Mouse (Mus musculus): ENCODE data around the gene Zcchc7. TPM values are rescaled to one million over a fixed set of nuclear protein-coding genes. Genes with fewer than 3 reads are reported as not detected.

Gene Zcchc7
- total RNA-seq, 2 experiments from 2014 or later = 54.4 to 54.5 TPM

- DNase-seq (ENCODE audit: low spot score in 2 of 2) = no peak
- intact Hi-C loops (cut with DNase I) = no loop called here
Measured at GRCm38 (mm10) chr4:44891344-44891743, 135.7 kb downstream of the Zcchc7 start.

DNA sequence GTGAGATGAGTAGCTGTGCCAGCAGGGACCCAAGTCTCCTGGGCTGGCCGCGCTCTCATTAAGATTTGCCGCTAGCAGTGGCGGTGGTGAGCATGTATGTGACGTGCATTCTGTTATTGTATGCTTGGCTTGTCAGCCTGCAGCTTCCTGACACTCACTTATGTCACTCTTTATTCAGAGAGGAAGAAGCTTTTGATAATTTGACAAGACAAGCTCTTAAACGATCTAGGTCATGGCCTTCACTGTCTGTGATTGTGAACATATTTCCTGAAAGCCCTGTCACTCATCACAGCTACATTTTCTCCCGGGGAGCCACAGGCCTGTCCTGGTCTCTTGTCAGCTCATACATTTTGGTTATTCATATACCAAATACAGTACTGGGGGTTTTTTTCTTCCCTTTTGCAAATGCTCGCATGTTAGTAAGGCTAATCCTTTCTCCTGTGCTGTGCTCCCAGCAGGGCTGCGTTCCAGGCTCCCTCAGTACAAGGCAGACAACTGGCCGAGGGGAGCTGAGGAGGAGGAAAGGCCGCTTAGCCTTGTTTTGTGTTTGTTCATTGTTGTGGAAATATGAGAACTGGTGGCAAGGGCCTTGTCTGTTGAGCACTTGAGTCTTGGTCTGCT, 150.1 kb downstream of the Zcchc7 start:
- intact Hi-C loops (cut with DNase I) = no loop called here
- no peak for DNase-seq (ENCODE audit: low spot score in 2 of 2)

GRCm38 (mm10) chr4:44906399-44906798, 150.7 kb downstream of the Zcchc7 start:
- DNase-seq (ENCODE audit: low spot score in 2 of 2) = no peak

GRCm38 (mm10) chr4:44910065-44910464, 154.4 kb downstream of the Zcchc7 start:
- DNase-seq (ENCODE audit: low spot score in 2 of 2) = no peak
- intact Hi-C loops (cut with DNase I) = loop anchor here (10.0 kb wide), 1 partner anchor 345 kb away; no protein-coding TSS in a partner anchor

More at GRCm38 (mm10) chr4:44906399-44906798, 150.7 kb downstream of the Zcchc7 start:
- intact Hi-C loops (cut with DNase I) = no loop called here

GRCm38 (mm10) chr4:44910857-44911256, 155.2 kb downstream of the Zcchc7 start:
- no peak for DNase-seq (ENCODE audit: low spot score in 2 of 2)
- intact Hi-C loops (cut with DNase I) = loop anchor here (10.0 kb wide), 1 partner anchor 346 kb away; no protein-coding TSS in a partner anchor

- DNase-seq (ENCODE audit: low spot score in 2 of 2) = no peak
- intact Hi-C loops (cut with DNase I) = loop anchor here (10.0 kb wide), 1 partner anchor 353 kb away; no protein-coding TSS in a partner anchor
Measured at GRCm38 (mm10) chr4:44917312-44917848, 161.7 kb downstream of the Zcchc7 start.

- intact Hi-C loops (cut with DNase I) = loop anchor here (10.0 kb wide), 1 partner anchor 353 kb away; no protein-coding TSS in a partner anchor
- no peak for DNase-seq (ENCODE audit: low spot score in 2 of 2)
Measured at GRCm38 (mm10) chr4:44917907-44918306, 162.2 kb downstream of the Zcchc7 start.

DNA sequence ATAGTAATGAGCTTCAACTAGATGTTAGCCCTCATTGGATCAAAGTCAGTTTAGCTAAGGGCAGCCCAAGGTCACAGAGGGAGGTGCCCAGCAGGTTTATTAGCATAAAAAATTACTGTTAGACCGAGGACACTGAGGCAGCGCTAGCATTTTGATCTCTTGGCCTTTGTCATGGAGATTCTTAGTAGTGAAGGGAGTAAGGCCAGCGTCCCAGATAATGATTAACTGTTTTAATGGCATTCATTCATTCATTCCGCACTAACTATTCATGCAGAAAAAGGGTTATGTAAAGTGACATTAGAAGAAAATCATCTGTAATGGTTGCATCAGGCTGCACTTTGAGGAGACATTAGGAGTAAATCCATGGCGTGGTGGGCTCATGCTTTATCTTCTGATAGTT, 165.2 kb downstream of the Zcchc7 start:
- intact Hi-C loops (cut with DNase I) = no loop called here
- no peak for DNase-seq (ENCODE audit: low spot score in 2 of 2)

DNA sequence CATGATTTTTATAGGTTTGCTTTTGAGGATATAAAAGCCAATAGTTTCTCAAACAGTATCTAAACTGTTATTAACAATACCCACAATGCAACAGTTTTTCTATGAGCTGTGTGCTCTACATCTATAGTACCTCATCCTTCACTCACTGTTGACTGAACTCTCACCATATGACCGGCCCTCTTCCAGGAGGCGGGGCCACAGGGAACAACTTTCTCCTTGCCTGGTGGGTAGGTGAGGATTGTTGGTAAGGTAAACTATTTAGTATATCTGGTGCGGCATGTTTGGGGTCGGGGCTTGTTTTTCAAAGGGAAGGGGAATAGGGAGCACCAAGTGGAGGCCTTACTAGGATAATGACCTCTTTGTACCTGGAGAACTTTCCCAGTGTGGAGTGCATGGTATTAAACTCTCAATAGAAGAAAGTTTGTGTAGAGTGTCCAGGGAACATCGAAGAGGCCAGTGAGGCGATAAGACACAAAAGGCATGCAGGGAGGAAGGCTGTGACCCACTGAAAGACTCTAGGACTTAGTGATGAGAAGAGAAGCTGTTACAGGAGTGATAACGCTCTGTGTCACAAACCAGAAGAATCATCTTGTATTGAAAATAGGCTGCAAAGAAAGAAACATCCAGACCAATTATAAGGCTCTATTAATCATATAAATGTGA, 166.9 kb downstream of the Zcchc7 start:
- no peak for DNase-seq (ENCODE audit: low spot score in 2 of 2)
- intact Hi-C loops (cut with DNase I) = no loop called here

DNA sequence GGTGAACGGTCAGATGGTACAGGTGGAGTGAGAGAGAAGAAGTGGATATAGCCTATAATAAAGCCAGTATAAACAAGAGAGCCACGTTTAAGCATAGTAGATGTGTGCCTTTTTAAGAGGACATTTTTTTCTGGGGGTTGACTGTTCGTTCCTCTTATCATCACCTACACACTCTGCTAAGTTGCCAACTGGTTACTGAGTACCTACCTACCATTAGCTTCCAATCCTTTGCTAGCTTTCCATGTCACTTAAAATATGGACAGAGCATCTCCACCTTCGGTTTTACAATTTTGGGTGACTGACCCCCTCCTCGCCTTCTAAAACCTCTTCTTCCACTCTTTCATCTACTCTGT, 167.4 kb downstream of the Zcchc7 start:
- intact Hi-C loops (cut with DNase I) = no loop called here
- no peak for DNase-seq (ENCODE audit: low spot score in 2 of 2)

- DNase-seq (ENCODE audit: low spot score in 2 of 2) = no peak
- intact Hi-C loops (cut with DNase I) = no loop called here
Measured at GRCm38 (mm10) chr4:44927934-44928333, 172.3 kb downstream of the Zcchc7 start.

DNA sequence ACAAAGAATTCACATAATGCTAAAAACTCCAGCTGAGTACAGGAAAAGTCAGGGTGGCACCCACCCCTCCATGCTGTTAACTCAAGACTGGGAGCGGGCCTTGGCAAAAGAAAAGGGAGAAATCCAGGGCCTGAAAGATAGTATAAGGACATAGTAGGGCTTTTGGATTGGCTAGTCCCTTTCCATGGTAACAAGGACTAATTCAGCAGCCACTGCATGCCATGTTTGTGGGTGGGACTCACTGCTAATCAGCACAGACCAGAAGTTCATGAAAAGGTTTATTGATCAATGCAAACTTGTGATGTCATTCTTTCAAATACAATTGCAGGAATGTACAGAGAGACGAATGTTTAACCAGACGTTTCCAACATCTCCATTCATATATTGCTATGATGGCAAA, 173.1 kb downstream of the Zcchc7 start:
- intact Hi-C loops (cut with DNase I) = no loop called here
- DNase-seq (ENCODE audit: low spot score in 2 of 2) = no peak

DNA sequence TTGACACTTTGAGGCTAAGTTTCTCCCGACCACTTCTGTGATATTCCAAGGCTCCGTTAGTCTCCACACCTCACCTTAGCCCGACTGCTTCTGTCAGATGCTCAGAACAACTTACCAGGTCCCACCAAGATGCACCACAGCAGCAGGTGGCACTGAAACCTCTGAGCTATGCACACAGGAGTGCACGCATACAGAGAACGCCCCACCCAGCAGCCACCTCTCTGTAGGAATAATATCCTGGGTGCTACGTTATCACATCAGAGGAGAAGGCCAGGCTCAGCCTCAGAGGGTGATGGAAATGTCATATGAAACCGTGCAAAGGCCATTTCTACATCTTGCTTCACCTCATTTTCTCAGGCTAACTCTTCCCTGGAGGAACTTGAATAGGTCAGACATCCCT, 174.7 kb downstream of the Zcchc7 start:
- intact Hi-C loops (cut with DNase I) = no loop called here
- DNase-seq (ENCODE audit: low spot score in 2 of 2) = no peak

- no peak for DNase-seq (ENCODE audit: low spot score in 2 of 2)
- intact Hi-C loops (cut with DNase I) = no loop called here
Measured at GRCm38 (mm10) chr4:44931732-44932131, 176.1 kb downstream of the Zcchc7 start.

- DNase-seq (ENCODE audit: low spot score in 2 of 2) = no peak
- intact Hi-C loops (cut with DNase I) = no loop called here
Measured at GRCm38 (mm10) chr4:44938359-44939340, 183.0 kb downstream of the Zcchc7 start.

GRCm38 (mm10) chr4:44939576-44940249, 184.0 kb downstream of the Zcchc7 start:
- DNase-seq (ENCODE audit: low spot score in 2 of 2) = no peak
- intact Hi-C loops (cut with DNase I) = no loop called here

- no peak for DNase-seq (ENCODE audit: low spot score in 2 of 2)
- intact Hi-C loops (cut with DNase I) = no loop called here
Measured at GRCm38 (mm10) chr4:44940286-44940685, 184.6 kb downstream of the Zcchc7 start.

DNA sequence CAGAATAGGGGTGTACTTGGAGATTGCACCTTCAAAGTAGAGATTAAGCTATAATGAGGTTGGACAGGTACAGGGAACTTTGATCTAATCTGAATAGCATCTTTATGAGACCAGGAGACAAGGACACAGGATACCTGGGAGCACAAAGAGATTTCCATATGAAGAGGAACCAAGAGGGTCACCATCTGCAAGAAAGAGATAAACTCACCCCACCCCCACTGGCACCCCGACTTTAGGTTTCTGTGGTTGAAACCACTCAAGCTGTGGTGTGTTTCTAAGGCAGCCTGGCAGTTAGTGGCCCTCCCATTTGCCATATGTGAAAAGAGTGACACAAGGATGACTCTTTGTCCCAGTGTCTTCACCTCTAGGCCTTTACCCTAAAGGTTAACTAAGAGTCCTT, 186.6 kb downstream of the Zcchc7 start:
- intact Hi-C loops (cut with DNase I) = no loop called here
- no peak for DNase-seq (ENCODE audit: low spot score in 2 of 2)

GRCm38 (mm10) chr4:44943480-44943879, 187.8 kb downstream of the Zcchc7 start:
- intact Hi-C loops (cut with DNase I) = no loop called here
- DNase-seq (ENCODE audit: low spot score in 2 of 2) = no peak

Measured in left cerebral cortex, postnatal 14 days (tissue).